Comparison of ENCODE assay signal across 23 mouse cellular contexts in genomic region chr3:70418273-70418672, GRCm38 (mm10).
A peak's percentile ranks its signal among the peaks of the same experiment; 100 is the strongest.
DNase-seq lines count a peak whose midpoint lies in the region; ATAC-seq lines count a peak whose summit lies in the region.
"Had no signal": no experiment of that assay in that cellular context is flagged by ENCODE, and none has a peak within 500 bp of the region (broad histone marks: within the 10 kb centered on the region; RNA-seq: fewer than 3 reads in every experiment).

No protein-coding gene starts in this region.

- no peaks in the 10 kb centered on the region for H3K4me1 ChIP-seq in limb, embryonic 11.5 days (ENCODE audit: control insufficient read depth, insufficient read depth, low read length)
- H3K4me1 ChIP-seq: embryonic facial prominence, embryonic 15.5 days; forebrain, embryonic 10.5 days; heart, embryonic 10.5 days; hindbrain, embryonic 13.5 days had no signal

- H3K27me3 ChIP-seq in limb, embryonic 11.5 days (ENCODE audit: control insufficient read depth, insufficient read depth, low read length) = no peaks in the 10 kb centered on the region
- H3K27me3 ChIP-seq: CH12.LX; embryonic facial prominence, embryonic 15.5 days; hindbrain, embryonic 13.5 days had no signal

- no peaks in the 10 kb centered on the region for H3K9me3 ChIP-seq in limb, embryonic 11.5 days (ENCODE audit: control insufficient read depth, low read length)
- H3K9me3 ChIP-seq: embryonic facial prominence, embryonic 15.5 days; forebrain, embryonic 10.5 days; heart, embryonic 10.5 days; hindbrain, embryonic 13.5 days had no signal

- ATAC-seq in limb, embryonic 11.5 days (ENCODE audit: insufficient number of reproducible peaks, low FRiP score, low TSS enrichment, low read depth) = no peak
- ATAC-seq: forebrain, embryonic 14.5 days; hindbrain, postnatal 0 days had no signal

- H3K9ac ChIP-seq in limb, embryonic 11.5 days (ENCODE audit: low read length) = no peak overlapping the region
- H3K9ac ChIP-seq: embryonic facial prominence, embryonic 15.5 days; hindbrain, embryonic 13.5 days had no signal

- no peak overlapping the region for H3K27ac ChIP-seq in limb, embryonic 11.5 days (replicated peaks; ENCODE audit: low read depth, low read length)
- H3K27ac ChIP-seq: embryonic facial prominence, embryonic 15.5 days; forebrain, embryonic 10.5 days; heart, embryonic 10.5 days; hindbrain, embryonic 13.5 days; hindbrain, postnatal 0 days had no signal

- H3K4me3 ChIP-seq in limb, embryonic 11.5 days (ENCODE audit: low read depth, low read length) = no peak overlapping the region
- H3K4me3 ChIP-seq: embryonic facial prominence, embryonic 15.5 days; erythroblast, embryonic 14.5 days; forebrain, embryonic 10.5 days; heart, embryonic 10.5 days; hindbrain, embryonic 13.5 days had no signal

- intact Hi-C loops in heart, postnatal 10 days (cut with DNase I) = no loop called here

- 11% methylated on average over 4 of the region's 4 CpGs for WGBS in limb, embryonic 11.5 days

- no peaks in the 10 kb centered on the region for H3K36me3 ChIP-seq in limb, embryonic 11.5 days (ENCODE audit: control insufficient read depth, insufficient read depth, low read length)
- H3K36me3 ChIP-seq: embryonic facial prominence, embryonic 15.5 days; forebrain, embryonic 10.5 days; heart, embryonic 10.5 days; hindbrain, embryonic 13.5 days had no signal

- H3K4me2 ChIP-seq in limb, embryonic 11.5 days (ENCODE audit: low read depth, severe bottlenecking) = no peak overlapping the region
- H3K4me2 ChIP-seq: embryonic facial prominence, embryonic 15.5 days; hindbrain, embryonic 13.5 days had no signal

- DNase-seq in heart, adult 11 months = peak; percentile 21
- DNase-seq in heart, postnatal 10 days = no peak
- DNase-seq in 3T3-L1 (ENCODE audit: low read depth, low spot score) = peak; percentile 43
- DNase-seq in embryo, embryonic 11 days = peak; percentile 6
- peak; percentile 46 for DNase-seq in limb, embryonic 11.5 days (ENCODE audit: low spot score)
- no peak for DNase-seq in ovary, postnatal 36 days (ENCODE audit: low spot score)
- DNase-seq in adrenal gland, adult (ENCODE audit: inconsistent age in 2 of 2, low spot score in 1 of 2) = no peak
- DNase-seq: adrenal gland, adult 8-10 months; adrenal gland, postnatal 36 days; cerebellum, adult 11 months; cerebellum, adult 8-10 months; cerebellum, postnatal 14 days; gastrocnemius, postnatal 36 days; heart, adult 18-20 months; heart, postnatal 14 days had no signal

Comparison
In these comparisons a context has a peak if more than half of its experiments do, and no peak if none do; other contexts are left out.
1. DNase-seq: peak in heart, adult 11 months (single experiment), 3T3-L1 (single experiment), embryo, embryonic 11 days (single experiment) and limb, embryonic 11.5 days (single experiment); none in heart, postnatal 10 days (0 of 2), ovary, postnatal 36 days (single experiment) and adrenal gland, adult (0 of 2).